Mouse (Mus musculus) liver, embryonic 14.5 days (tissue): ENCODE measurements around the gene Slc8b1.
A peak's percentile ranks its signal among the peaks of the same experiment; 100 is the strongest.

Source experiments
- CTCF ChIP-seq: IDR thresholded peaks from 2 replicates; pipeline ENCODE4 v1.5.1; 2016; ENCODE audit warnings: antibody characterized with exemption, low read depth, control low read depth
- EP300 ChIP-seq: IDR thresholded peaks from 2 replicates; pipeline ENCODE4 v1.6.1; 2016; ENCODE audit warnings: antibody characterized with exemption, low read depth

DNA sequence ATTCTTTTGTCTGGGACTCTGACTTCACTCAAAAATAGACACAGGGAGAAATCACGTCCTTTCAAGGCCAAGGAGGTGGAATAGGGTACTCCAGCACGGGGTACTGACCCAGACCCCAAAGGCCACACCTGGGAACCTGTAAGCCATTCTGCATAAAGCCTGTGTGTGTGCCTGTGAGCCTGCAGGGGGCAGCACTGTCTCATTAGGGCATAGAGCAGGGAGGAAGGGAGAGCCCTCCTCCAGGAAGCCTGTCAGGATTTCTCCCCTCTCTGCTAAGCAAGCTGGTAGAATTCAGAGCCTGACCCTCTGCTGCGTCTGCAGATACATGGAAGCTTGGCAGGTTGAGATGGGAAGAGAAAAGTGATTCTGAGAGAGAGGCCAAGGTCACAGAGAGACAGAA lies 11.7 kb downstream of the Slc8b1 start:
- TF ChIP-seq CTCF (peak; percentile 84), EP300 (no peak)
